Mouse (Mus musculus) liver, adult 2 months (tissue): ENCODE data around the gene Mnat1. TPM values are rescaled to one million over a fixed set of nuclear protein-coding genes. Genes with fewer than 3 reads are reported as not detected.

Experiments used
- DNase-seq: peaks from one replicate; pipeline ENCODE4 v3.0.0-alpha.2; 2011; ENCODE audit warnings: low read depth, low spot score; ENCODE audit errors: extremely low read depth
- H3K27ac ChIP-seq: fragments of 200-500 bp; replicated peaks from 2 replicates; pipeline ENCODE4 v1.5.1; 2012; ENCODE audit warnings: low read depth, mild to moderate bottlenecking, control low read depth, inconsistent platforms, low read length; ENCODE audit not compliant: insufficient read depth
- H3K27me3 ChIP-seq: fragments of 200-500 bp; 2 replicates; pipeline ENCODE4 v1.6.1; 2012; ENCODE audit warnings: mild to moderate bottlenecking, moderate library complexity, low read length, inconsistent platforms; ENCODE audit not compliant: control insufficient read depth, insufficient read depth
- H3K36me3 ChIP-seq: fragments of 200-500 bp; 2 replicates; pipeline ENCODE4 v1.6.1; 2012; ENCODE audit warnings: low read length, inconsistent platforms; ENCODE audit not compliant: control insufficient read depth, insufficient read depth
- H3K4me1 ChIP-seq: fragments of 200-500 bp; 2 replicates; pipeline ENCODE4 v1.6.1; 2011; ENCODE audit warnings: low read length; ENCODE audit not compliant: control insufficient read depth, insufficient read depth
- H3K4me3 ChIP-seq: fragments of 200-500 bp; 2 replicates; pipeline ENCODE4 v1.5.1; 2011; ENCODE audit warnings: low read depth, mild to moderate bottlenecking, control low read depth, low read length, moderate library complexity; ENCODE audit not compliant: insufficient read depth
- H3K79me2 ChIP-seq: fragments of 200-500 bp; 2 replicates; pipeline ENCODE4 v1.6.1; 2012; ENCODE audit warnings: inconsistent platforms, mild to moderate bottlenecking, low read length, moderate library complexity; ENCODE audit not compliant: control insufficient read depth, insufficient read depth
- H3K9ac ChIP-seq: fragments of 200-500 bp; 2 replicates; pipeline ENCODE4 v1.6.1; 2012; ENCODE audit warnings: low read depth, mild to moderate bottlenecking, control low read depth, inconsistent platforms, low read length
- CTCF ChIP-seq: fragments of 200-500 bp; IDR thresholded peaks from 2 replicates; pipeline ENCODE4 v1.5.1; 2011; ENCODE audit warnings: low read depth, low read length, control low read depth
- POLR2A ChIP-seq: fragments of 200-500 bp; IDR thresholded peaks from 2 replicates; pipeline ENCODE4 v1.6.1; 2011; ENCODE audit warnings: low read length, control low read depth; ENCODE audit not compliant: insufficient read depth; ENCODE audit errors: extremely low read depth
- WGBS: fragments of 180-500 bp; shearing (Covaris S2); methylation state at CpG from one replicate; pipeline ENCODE4 v1.1.7; 2018; 5-methylcytosine and 5-hydroxymethylcytosine counted together
- polyA plus RNA-seq: library from polyadenylated mRNA; depleted of rRNA; stranded (reverse); fragments of >200 nt; gene quantifications from 2 replicates; pipeline ENCODE4 v1.2.3, GENCODE M21; 2012
- total RNA-seq: library from RNA; depleted of rRNA; stranded (reverse); fragments of >200 nt; gene quantifications from 2 replicates; pipeline ENCODE4 v1.2.3, GENCODE M21; 2014

The Mnat1 gene
- total and polyA plus RNA-seq, 2 experiments = 3.4 to 10.6 TPM

DNA sequence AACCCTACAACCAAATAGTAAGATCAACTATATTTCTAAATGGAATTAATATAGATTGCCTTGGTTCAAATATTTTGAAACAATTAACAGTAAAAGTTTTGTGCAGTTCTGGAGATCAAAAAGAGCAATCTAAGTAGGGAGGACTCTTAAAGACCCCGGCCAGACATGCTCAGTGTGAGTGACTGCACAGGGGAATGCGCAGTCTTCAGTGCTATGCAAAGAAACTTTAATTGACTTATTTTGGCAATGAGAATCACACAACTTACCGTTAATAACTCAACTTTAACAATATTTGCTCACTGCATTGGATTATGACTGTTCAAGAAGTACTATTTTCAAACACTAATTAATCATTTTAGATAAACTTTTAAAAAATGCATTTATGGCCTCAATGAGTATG is 146.0 kb downstream of the Mnat1 start:
- no peaks in the 10 kb centered on the region for H3K79me2 ChIP-seq
- H3K27me3 ChIP-seq = no peaks in the 10 kb centered on the region
- H3K27ac ChIP-seq = no peak overlapping the region
- H3K9ac ChIP-seq = no peak overlapping the region
- no peaks in the 10 kb centered on the region for H3K4me1 ChIP-seq
- 95% methylated on average over 3 of the region's 3 CpGs for WGBS
- H3K4me3 ChIP-seq = no peak overlapping the region
- peaks cover 3% of the 10 kb centered on the region; the same call in 1 of the 2 replicates for H3K36me3 ChIP-seq
- DNase-seq = no peak
- no peak for TF ChIP-seq POLR2A
- TF ChIP-seq CTCF = no peak

GRCm38 (mm10) chr12:73269933-73270332 is 146.4 kb downstream of the Mnat1 start:
- no peak for TF ChIP-seq CTCF
- no peak for TF ChIP-seq POLR2A
- 69% methylated on average over 4 of the region's 4 CpGs for WGBS

GRCm38 (mm10) chr12:73274921-73275320 is 151.4 kb downstream of the Mnat1 start:
- TF ChIP-seq CTCF = no peak
- TF ChIP-seq POLR2A = no peak
- Histone ChIP-seq H3K4me3 (no peak overlapping the region), H3K4me1 (peaks cover 2% of the 10 kb centered on the region; the same call in 1 of the 2 replicates), H3K27ac (no peak overlapping the region), H3K36me3 (peaks cover 13% of the 10 kb centered on the region), H3K9ac (no peak overlapping the region), H3K79me2 (no peaks in the 10 kb centered on the region), H3K27me3 (no peaks in the 10 kb centered on the region)
- DNase-seq = peak; percentile 83
- 42% methylated on average over 3 of the region's 3 CpGs for WGBS

More at GRCm38 (mm10) chr12:73269933-73270332, 146.4 kb downstream of the Mnat1 start:
- Histone ChIP-seq H3K4me1 (no peaks in the 10 kb centered on the region), H3K27ac (no peak overlapping the region), H3K36me3 (peaks cover 3% of the 10 kb centered on the region; the same call in 1 of the 2 replicates), H3K4me3 (no peak overlapping the region), H3K27me3 (no peaks in the 10 kb centered on the region), H3K79me2 (no peaks in the 10 kb centered on the region), H3K9ac (no peak overlapping the region)
- peak; percentile 30 for DNase-seq

GRCm38 (mm10) chr12:73286287-73287092 is 163.0 kb downstream of the Mnat1 start, which contains the start of the genes Trmt5 and Slc38a6:
Gene Trmt5 (minus strand): TSS chr12:73286710.
Gene Slc38a6 (plus strand): TSS chr12:73286779.
- WGBS = under 1% methylated on average over 53 of the region's 53 CpGs

DNA sequence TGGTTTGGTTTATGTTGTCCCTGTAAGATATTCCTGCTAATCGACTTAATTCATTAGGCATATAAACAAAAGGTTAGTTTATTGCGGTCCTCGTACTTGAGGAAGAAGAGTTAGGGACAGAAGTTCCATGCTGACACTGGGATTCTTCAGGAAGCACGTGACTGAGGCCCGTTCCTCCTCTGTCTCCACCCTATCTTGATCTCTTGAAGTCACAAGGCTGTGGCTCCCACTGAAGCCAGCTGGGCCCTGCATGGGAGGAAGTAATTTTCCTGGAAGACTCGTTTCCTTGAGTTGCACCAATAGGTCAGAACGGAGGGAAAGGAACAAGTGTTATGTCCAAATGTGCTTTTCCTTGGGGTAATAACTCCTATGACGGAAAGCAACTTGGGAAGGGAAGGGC is 164.1 kb downstream of the Mnat1 start:
- Histone ChIP-seq H3K4me3 (peak overlapping the region; percentile 85), H3K79me2 (no peaks in the 10 kb centered on the region; the same call in 1 of the 2 replicates), H3K27ac (peak overlapping the region; percentile 76), H3K9ac (no peak overlapping the region), H3K4me1 (peaks cover 5% of the 10 kb centered on the region; the same call in 1 of the 2 replicates), H3K36me3 (peaks cover 5% of the 10 kb centered on the region; the same call in 1 of the 2 replicates), H3K27me3 (no peaks in the 10 kb centered on the region)
- DNase-seq = peak; percentile 55
- TF ChIP-seq CTCF = no peak
- no peak for TF ChIP-seq POLR2A
- WGBS = 73% methylated on average over 8 of the region's 8 CpGs

More at GRCm38 (mm10) chr12:73286287-73287092, 163.0 kb downstream of the Mnat1 start, which contains the start of the genes Trmt5 and Slc38a6:
- peak; percentile 83 for DNase-seq
- TF ChIP-seq POLR2A (peak; percentile 67), CTCF (no peak)
- Histone ChIP-seq H3K27me3 (no peaks in the 10 kb centered on the region), H3K36me3 (peaks cover 5% of the 10 kb centered on the region; the same call in 1 of the 2 replicates), H3K27ac (peak within 1 kb of the TSS; percentile 45), H3K9ac (peak within 1 kb of the TSS; percentile 81), H3K4me3 (peak within 1 kb of the TSS; percentile 85), H3K79me2 (no peaks in the 10 kb centered on the region; the same call in 1 of the 2 replicates), H3K4me1 (peaks cover 5% of the 10 kb centered on the region; the same call in 1 of the 2 replicates)
